Mouse (Mus musculus): Measurements from ENCODE around the gene Pard3b.

Gene Pard3b

DNA sequence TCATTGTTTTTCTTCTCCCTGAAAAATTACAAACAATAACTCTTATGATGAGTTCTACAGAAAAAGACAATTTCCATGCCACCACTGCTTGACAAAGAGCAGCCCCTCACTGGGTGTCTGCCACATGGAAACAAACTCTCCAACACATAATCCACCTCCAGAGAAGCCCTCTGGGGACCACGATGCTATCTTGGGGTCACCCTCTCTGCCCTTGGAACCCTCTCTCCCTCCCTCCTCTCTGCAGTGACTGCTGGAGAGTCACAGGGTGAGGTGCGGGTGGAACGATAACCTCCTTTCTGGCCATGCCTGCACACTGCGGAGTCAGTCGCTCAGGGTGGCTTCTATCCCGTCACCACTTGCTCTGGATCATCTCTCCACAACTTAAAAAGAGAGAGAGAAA is 996.6 kb downstream of the Pard3b start:
- no peak for DNase-seq (ENCODE audit: low spot score in 2 of 2)

DNA sequence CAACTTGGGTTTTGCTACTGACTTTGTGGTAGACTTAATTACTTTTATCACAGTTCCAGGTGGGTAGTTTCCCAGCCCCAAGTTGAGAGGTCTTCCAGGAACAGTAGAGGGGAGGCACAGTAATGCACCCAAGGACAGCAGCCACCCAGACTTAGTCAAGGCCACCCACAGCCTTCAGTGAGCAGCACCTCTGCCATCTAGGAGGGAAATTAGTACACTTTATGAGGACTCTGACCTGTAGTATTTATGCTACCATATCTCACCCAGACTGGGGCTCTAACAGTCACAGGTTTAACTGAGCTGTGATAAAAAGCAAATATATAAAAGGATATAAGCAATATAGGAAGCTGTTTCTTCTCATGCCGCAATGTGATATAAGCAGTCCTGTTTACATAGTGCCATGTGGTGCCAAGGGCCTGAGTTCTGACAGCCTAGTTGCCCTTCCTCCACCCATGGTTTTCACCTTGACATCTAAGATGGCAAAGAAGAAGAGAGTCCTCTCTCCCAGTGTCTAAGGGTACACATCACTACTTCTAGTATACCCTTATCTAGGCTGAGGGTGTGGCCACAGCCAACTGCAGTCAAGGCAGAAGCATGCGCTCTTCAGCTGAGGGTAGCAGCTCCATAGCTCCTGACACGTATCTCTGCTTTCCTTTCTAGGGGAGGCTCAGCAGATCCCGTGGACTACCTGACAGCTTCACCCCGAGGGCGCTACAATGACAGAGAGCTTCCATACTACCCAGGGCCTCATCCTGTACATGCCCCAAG is 998.5 kb downstream of the Pard3b start:
- DNase-seq (ENCODE audit: low spot score in 2 of 2), result no peak

DNA sequence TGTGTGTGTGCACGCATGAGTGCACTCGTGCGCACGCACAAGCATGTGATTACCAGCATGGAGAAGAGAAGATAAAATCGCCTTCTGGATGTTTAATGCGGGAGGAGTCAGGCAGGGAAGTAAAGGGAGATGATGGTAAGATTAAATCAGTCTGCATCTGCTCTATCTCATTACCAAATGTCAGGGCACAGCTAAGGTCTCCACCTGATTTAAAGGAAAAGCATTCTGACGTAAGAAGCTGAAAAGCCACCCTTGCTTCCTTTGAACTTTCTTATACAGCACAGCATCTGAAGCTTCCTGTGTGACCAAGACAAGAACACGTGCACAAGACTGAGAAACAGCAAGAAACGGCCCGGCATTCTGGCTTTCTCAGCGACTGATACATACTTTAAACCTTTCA is 1000.4 kb downstream of the Pard3b start:
- DNase-seq (ENCODE audit: low spot score in 2 of 2), result no peak

DNA sequence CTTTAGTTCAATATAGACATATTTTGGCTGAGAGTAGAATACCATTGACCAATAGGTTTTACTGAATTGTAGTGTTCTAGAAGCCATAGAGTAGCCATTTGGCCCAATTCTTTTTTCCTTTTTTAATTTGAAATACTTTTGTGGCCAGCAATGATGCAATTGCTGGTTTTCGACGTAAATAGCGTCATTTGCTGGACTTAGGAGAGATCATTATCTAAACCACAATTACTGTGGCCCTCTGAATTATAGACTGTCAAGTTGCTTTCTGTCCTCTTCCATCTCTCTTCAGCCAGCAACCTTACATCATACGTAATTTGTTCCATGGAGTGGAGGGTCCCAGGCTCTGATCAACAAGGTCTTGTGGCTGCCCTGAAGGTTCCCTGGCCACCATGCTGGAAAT is 1000.8 kb downstream of the Pard3b start:
- DNase-seq (ENCODE audit: low spot score in 2 of 2), result no peak

DNA sequence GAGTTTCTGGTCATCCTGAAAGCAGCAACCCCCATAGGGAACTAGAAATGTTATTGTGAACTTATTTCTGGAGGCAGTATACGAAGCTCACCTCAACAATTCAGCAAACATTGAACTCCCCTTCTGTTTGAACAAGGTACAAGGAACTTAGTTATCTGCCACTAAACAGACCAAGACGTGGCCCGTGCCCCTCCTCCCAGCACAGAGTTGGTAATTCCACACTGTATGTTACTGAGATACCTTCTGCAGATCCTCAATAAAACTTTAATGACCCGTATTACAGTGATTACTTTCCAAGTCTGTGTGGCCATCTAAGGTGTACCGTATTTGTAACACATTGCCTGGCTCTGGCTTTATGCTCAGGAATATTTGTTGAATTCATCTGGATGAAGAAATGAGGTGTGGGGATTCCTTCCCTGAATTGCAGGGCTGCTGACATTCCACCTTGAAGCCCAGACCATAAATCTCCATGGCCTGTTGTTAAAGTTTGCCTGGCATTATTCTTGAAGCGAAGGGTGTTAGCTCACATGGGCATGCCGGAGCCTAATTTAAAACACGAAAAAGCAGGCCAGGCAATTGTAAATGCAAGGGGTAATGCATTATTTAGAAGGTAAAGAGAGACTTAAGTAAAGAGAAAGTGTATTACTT is 1006.1 kb downstream of the Pard3b start:
- no peak for DNase-seq (ENCODE audit: low spot score in 2 of 2)

DNA sequence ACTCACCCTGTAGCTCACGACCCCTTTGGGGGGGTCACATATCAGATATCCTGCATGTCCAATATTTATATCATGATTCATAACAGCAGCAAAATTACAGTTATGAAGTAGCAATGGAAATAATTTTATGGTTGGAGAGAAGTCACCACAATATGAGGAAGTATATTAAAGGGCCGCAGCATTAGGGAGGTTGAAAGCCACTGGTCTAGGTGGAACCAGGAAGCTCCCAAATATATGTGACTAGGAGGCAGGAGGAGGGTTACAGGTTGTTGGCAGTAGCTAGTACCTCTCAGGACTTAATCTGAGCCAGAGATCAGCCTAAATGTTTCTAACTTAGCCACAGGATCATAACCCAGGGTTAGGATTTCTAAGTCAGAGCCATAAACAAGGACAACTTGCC is 1008.2 kb downstream of the Pard3b start:
- no peak for DNase-seq (ENCODE audit: low spot score in 2 of 2)

DNA sequence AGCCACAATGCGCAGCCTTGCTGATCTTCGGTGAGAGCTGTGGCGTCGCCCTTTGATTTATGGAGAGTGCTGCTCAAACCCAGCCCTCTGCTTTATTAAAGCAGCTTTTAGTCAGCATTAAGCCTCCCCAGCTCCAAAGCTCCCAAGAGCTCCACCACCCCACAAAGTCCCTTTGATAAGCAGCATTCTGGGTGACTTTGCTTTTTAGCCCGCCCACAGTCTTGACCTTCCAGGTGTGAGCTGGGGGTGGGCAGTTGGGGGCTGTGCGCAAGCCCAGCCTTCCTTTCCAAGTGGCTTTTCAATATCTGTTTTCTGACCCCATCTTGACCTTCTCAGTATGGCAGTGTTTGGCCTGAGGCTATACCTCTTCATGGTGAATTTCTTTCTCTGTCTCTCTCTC is 1009.5 kb downstream of the Pard3b start:
- DNase-seq (ENCODE audit: low spot score in 2 of 2), result no peak

DNA sequence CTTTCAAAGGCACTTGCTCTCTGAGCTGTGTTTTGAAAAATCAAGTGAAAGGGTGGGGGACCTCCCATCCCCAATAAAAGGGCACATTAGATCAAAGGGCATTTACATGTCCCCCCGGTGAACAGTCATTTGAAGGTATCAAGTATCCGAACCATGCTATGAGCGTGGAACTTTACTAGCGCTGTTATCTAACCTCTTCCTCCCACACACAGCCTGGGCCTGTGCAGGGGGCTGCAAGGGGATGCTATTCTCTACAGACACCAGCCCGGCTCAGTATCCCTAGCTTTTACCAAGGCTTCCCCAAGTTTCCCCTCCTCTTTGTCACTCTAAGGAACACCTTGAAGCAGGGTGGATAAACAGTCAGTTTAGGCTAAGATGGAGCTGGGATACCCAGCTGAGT is 1010.0 kb downstream of the Pard3b start:
- no peak for DNase-seq (ENCODE audit: low spot score in 2 of 2)

DNA sequence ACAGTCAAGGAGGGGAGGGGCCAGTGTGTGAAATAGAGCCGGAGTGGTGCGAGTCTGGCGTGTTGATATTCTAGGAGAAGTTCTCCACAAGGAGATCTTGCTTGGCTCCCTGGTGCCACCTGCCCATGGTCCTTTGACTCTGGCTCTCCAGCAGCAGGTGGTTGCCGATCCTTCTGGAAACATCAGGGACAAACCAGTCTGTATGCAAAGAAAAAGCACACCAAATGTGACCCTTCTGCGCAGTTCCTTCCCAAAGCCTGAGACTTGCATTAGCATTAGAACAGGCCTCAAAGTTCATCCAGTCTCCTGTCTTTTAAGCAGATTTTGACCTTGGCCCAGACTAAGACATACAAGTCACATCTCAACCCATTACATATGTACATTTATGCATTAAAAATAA is 1011.9 kb downstream of the Pard3b start:
- DNase-seq (ENCODE audit: low spot score in 2 of 2), result no peak

DNA sequence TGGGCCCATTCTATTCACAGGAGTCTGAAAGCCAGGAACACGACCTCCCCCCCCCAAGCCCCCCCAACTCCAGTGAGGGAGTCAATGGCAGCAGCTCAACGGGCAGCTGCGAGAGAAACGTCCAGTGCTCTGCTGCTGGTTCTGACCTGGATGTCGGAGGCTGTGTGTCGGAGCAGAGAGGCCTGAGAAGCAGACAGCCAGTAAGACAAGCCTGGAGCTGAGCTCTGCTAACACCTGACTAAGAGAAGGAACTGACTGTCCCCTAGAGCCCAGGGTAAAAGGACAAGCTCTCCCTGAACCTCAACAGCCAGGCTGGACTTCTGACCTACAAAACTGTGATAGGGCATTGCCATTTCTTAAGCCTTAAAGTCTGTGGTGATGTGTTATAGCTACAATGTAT is 1015.8 kb downstream of the Pard3b start:
- DNase-seq (ENCODE audit: low spot score in 2 of 2), result no peak

DNA sequence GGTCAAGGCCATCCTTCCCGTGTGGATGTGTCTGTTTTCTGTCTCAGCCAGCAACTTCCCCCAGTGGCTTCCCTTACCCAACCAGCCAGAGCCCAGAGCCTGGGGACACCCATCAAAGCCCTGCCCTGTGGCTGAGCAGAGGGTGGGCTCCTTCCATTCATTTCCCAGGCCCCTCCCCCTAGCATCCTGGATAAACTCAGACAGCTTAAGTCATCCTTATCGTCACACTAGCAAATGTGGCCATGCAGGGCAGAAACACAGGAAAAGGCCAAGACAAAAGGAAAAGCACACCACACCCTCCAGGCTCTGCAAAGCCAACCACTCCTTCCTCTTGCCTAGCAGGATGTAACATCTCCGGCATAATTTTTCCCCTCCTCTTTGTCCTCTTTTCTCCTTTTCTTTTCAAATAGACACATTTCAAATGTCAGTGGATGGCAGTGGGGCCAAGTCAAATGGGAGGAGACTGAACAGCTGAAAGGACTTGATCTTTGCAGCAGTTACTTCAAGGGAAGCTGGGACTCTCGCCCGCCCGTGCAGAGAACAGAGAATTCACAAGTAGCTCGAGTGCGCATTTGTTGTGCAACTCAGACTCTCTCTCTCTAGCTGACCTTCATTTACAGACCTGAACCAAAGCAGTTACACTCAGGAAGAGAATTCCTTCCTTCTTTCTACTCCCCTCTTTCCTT is 1026.5 kb downstream of the Pard3b start:
- DNase-seq (ENCODE audit: low spot score in 2 of 2), result no peak

DNA sequence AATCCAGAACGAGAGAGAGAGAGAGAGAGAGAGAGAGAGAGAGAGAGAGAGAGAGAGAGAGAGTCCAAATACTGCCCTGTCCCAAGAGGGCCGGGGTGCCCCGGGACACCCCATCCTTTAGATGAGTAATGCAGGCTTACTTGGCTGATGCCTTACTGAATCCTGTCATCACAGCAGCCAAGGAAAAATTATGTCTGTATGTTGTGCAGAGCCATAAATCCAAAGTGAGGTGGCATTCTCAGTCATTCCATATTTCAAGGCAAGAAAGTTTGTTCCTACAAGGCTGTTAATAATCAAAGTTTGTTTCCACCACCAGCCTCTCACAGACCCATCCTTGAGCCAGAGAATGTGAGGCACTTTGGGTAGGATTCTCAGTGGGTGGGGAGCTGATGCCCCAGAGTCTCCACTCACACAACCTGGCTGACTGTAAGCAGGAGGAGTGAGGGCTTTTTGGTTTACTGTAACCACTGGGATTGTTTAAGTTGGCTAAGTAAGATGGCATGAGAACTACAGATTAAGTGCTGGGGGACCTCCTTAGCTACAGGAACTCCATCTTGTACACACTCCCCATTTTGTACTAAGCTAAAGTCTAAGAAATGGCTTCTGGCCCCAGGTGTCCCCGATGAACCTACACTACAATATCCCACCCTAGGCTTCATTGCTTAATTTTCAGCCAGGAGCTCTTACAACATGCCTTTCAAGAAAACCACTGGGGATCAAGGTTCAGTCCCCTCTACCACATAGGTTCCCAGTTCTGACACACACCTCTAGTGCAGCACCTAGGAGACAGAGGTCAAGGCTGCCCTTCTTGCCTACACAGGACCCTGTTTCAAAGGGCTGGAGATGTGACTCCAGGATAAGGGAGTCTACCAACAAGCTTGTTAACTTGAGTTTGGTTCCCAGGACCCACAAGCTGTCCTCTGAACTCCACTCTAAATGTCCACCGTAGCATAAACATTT is 1027.4 kb downstream of the Pard3b start:
- DNase-seq (ENCODE audit: low spot score in 2 of 2), result no peak

DNA sequence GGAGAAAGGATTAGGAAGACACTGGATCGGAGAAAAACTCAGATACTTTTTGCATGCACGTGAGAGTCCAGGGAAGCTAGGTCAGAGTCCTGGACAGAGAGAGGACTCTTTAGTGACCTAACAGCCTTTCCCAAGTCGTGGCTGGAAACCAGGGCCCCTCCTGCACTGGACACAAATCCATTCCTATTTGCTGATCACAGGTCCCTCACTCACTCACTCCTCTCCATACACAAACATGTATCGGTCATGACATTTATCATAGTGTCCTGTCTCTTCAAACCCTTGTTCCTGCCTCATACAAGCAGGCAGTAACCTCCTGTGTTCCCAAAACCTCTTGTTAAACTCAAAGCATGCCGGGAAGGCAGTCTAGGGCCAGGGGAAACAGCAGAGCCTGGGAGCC is 1028.2 kb downstream of the Pard3b start:
- DNase-seq (ENCODE audit: low spot score in 2 of 2), result no peak

DNA sequence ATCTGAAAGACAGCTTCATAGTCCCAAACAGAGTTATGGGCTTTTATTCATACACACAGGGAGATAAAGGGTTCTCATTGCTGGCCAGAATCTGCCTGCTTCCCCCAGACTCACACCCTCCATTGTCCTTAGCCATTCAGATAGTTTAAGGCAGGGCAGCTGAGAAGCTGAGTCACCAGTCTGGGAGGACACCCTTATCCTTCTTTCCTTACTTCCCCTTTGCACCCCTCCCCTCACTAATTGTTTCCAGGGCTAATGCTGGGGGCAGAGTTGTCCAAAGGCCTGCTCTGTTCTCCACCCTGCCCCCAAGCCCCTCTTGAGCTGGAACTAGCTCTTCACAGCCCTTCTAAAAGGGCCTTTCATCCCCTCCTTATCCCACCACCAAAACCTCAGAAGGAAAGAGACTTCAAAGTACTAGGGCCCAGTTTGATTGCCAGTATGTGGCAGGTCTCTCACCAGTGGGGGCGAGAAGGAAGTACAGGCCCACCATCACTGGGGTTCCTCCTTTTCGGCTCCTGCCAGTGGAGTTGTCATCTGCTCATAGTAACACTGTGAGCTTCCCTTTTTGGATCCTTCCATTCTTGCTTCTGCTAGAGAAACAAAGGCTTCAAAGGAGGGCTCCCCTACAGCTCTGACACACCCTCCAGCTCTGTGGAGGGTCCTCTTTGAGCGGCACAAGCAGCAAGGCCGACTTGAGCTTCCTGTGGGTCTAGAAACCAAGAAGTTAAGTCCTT is 1040.2 kb downstream of the Pard3b start:
- DNase-seq (ENCODE audit: low spot score in 2 of 2), result no peak

DNA sequence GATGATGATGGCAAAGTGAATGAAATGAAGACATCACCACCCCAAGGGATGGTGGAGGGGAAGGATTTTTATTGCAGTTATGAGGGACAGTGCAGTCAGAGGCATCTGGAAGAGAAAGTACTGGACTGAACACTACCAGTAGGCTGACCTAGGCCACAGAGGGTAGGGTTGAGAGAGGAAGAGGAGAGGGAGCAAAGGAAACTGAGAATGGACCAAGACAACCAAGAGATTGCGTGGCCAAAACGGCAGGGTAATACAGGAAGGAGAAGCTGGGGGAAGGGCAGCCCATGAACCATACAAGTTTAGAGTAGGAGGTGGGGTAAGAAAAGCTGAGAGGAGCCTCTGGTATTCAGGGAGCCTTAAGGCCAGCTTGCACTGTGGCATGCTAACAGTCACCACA is 1040.8 kb downstream of the Pard3b start:
- DNase-seq (ENCODE audit: low spot score in 2 of 2), result no peak

DNA sequence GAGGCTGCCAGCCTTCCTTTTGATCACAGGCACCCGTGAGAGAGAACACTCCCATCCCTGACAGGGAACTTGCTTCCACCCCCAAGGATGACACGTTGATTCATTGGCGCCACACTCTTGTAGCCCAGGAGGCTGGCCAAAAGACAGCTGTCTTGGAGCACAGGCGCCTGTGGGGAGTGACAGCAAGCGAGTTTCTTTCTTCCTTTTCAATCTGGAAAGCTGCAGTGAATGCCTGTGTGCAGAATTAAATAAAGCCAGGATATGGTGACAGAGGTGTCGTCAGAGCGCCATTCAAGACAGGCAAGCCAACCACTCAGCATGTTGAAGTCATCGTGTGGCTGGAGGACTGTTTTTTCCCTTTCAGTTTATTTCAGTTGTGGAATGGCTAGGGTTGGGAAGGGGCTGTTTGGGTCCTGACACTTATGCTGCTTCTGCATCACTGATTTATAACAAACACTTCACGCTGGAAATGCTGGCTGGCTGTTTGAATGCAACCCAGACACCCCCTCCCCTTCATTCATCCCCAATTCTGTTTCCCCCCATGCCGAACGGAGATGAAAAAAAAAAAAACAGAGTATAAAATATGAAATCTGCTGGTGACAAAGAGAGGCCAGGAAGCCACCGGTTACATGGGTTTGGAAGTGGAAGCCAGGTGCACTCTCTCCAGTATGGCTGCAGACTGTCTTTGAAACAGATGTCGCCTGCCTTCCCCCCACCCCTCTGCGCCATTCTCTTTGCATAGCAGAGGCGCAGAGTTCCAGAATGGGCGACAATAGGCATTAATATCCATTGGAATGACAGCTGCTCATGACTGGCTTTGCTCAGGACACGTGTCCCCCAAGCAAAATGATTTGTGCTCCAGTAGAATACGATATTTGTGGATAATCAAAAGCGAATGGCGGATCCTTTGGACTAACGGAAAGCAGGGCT is 1044.1 kb downstream of the Pard3b start:
- DNase-seq (ENCODE audit: low spot score in 2 of 2), result no peak

DNA sequence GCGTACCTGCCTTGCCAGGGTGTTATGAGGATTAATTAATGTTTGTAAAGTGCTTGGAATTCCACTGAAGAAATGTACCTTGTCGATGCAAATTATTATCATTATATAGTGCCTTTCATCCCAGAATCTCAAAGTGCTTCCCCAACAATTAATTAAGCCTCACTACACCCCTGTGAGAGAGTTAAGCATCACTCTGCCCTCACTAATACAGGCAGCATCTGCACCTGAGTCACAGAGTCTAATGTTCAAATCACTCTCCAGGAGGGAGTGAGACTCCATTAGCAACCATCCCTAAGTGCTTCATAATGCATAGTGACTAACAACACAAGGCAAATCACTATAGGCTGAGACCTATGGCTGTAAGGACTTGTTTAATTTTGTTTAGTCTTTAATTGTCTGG is 1044.9 kb downstream of the Pard3b start:
- no peak for DNase-seq (ENCODE audit: low spot score in 2 of 2)

DNA sequence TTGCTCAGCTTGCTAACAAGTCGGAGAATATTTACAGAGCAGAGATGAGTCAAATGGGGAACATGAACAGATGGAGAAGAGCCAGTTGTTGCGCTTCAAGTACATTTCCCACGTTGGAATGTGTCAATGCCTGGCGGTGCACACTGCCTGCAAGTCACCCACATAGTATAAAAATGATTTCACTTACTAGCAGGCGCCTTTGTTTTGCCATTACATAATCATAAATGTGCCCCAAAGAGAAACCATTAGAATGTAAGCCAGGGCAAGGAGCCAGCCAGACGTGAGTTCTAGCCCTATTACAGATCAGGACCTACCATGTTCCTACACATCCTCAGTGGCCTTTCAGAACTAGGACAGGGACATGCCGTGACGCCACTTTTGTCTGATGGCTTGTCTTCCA is 1048.9 kb downstream of the Pard3b start:
- DNase-seq (ENCODE audit: low spot score in 2 of 2), result no peak

DNA sequence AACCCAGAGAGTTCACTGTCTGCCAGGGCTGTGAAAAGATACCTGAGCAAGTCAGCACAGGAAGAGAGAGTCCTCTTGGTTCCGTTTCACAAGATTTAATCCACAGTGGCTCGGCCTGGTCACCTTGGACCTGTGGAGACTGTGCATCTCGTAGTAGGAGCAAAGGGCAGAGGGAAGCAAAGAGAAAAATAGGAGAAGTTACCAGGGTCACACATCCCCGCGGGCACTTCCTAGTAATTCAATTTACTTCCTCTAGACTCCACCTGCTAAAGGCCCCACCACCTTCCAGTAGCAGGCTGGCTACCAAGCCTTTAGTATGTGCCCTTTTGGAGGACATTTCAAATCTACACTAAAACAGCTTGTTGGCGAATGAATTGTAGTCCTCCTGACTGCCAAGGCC is 1052.6 kb downstream of the Pard3b start:
- DNase-seq (ENCODE audit: low spot score in 2 of 2), result no peak
